Mouse (Mus musculus): Measurements from ENCODE around the gene Trio. TPM values are rescaled to one million over a fixed set of nuclear protein-coding genes. Genes with fewer than 3 reads are reported as not detected.
"Not testable (repeated sequence)": the region's sequence is repeated elsewhere in the genome, so short reads cannot be mapped to it uniquely, and the experiment has no call there.

The Trio gene
- polyA plus RNA-seq, 1 experiment from 2014 or later: 45.4 TPM

DNA sequence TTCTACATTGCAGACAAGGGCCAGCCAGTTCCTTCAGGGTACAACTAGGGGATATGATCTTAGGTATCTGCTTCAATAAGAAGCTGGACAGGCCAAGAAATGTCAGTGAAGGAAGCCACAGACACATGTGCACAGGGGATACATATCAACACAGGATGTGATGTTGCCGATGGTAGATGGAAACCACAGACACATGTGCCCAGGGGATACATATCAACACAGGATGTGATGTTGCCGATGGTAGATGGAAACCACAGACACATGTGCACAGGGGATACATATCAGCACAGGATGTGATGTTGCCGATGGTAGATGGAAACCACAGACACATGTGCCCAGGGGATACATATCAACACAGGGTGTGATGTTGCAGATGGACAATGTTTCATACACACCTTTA is 197.8 kb downstream of the Trio start:
- not testable (repeated sequence) for H3K27me3 ChIP-seq (ENCODE audit: control insufficient read depth, insufficient read depth, low read length); H3K4me2 ChIP-seq (ENCODE audit: low read depth, low read length); H3K9ac ChIP-seq (replicated peaks; ENCODE audit: low read length); H3K4me1 ChIP-seq (ENCODE audit: control insufficient read depth, insufficient read depth, low read length); H3K9me3 ChIP-seq (replicated peaks; ENCODE audit: control insufficient read depth, low read length); DNase-seq (ENCODE audit: low spot score); ATAC-seq (replicated peaks; ENCODE audit: insufficient number of reproducible peaks, low FRiP score, low TSS enrichment, low read depth); H3K4me3 ChIP-seq (ENCODE audit: low read depth, low read length); H3K36me3 ChIP-seq (replicated peaks; ENCODE audit: control insufficient read depth, insufficient read depth, low read depth, low read length); H3K27ac ChIP-seq (replicated peaks; ENCODE audit: low read depth, low read length)
- 83% methylated on average over 3 of the region's 3 CpGs for WGBS

DNA sequence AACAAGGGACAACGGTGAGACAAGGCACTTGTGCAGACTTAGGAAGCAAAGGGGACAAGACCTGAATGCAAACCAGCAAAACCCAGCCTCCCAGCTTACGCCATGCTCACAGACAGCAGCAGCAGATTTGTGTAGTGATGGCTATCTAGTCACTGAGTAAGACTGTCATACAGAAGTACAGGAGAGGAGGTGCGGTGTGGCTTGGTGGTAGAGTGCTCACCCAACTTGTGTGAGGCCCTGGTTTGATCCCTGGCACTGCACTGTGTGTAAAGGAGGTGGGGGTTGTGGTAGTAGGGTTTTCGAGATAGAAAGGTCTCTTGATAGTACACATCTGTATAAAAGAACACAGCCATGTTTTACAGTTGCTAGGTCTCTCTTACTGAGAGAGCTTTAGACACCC is 198.8 kb downstream of the Trio start:
- H3K9me3 ChIP-seq (replicated peaks; ENCODE audit: control insufficient read depth, low read length): no peaks in the 10 kb centered on the region
- 90% methylated on average over 4 of the region's 4 CpGs for WGBS
- H3K4me2 ChIP-seq (ENCODE audit: low read depth, low read length): no peak overlapping the region
- H3K4me3 ChIP-seq (ENCODE audit: low read depth, low read length): no peak overlapping the region
- no peaks in the 10 kb centered on the region for H3K27me3 ChIP-seq (ENCODE audit: control insufficient read depth, insufficient read depth, low read length)
- ATAC-seq (replicated peaks; ENCODE audit: insufficient number of reproducible peaks, low FRiP score, low TSS enrichment, low read depth) (no peak), DNase-seq (ENCODE audit: low spot score) (no peak)
- H3K27ac ChIP-seq (replicated peaks; ENCODE audit: low read depth, low read length): no peak overlapping the region
- no peak overlapping the region for H3K9ac ChIP-seq (replicated peaks; ENCODE audit: low read length)
- peaks cover 9% of the 10 kb centered on the region for H3K36me3 ChIP-seq (replicated peaks; ENCODE audit: control insufficient read depth, insufficient read depth, low read depth, low read length)
- H3K4me1 ChIP-seq (ENCODE audit: control insufficient read depth, insufficient read depth, low read length): no peaks in the 10 kb centered on the region

DNA sequence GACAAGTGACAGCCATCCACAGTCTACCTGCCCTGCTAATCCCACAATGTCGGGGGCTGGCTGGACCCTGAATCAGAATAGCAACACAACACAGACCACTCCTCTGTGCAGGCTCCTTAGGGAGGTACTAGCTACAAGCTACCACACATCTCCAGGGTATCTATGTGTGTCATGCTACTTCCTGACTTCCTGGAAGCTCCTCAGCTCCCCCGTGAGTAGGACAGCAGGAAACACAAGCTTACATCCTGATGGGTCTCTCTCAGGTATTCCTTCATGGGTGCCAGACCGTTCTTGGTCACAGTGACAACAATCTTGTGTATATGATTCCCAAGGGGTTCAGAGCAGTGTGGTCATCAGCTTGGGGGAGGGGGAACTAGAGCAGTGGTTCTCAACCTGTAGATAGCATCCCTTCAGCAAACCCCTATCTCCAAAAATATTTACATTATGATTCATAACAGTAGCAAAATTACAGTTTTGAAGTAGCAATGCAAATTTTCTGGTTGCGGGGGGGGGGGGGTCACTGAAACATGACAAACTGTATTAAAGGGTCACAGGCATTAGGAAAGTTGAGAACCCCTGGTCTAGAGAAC is 199.5 kb downstream of the Trio start:
- ATAC-seq (replicated peaks; ENCODE audit: insufficient number of reproducible peaks, low FRiP score, low TSS enrichment, low read depth): no peak

DNA sequence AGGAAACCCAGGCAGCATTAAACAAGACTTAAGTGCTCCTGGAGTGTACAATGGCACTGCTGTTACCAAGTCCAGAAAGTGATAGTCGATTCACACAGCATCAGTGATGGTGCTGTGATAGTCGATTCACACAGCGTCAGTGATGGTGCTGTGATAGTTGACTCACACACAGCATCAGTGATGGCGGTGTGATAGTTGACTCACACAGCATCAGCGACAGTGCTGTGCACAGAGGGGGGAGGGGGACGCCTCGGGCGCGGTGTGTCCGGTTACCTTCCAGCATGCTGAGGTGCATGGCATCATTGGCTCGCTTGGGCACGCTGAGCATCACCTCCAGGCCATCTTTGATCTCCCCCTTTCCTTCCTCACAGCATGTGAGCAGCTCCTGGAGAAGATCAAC is 200.3 kb downstream of the Trio start:
- no peak for ATAC-seq (replicated peaks; ENCODE audit: insufficient number of reproducible peaks, low FRiP score, low TSS enrichment, low read depth)
- H3K4me2 ChIP-seq (ENCODE audit: low read depth, low read length): no peak overlapping the region
- no peak overlapping the region for H3K9ac ChIP-seq (replicated peaks; ENCODE audit: low read length)
- H3K9me3 ChIP-seq (replicated peaks; ENCODE audit: control insufficient read depth, low read length): no peaks in the 10 kb centered on the region
- WGBS: 95% methylated on average over 12 of the region's 12 CpGs
- H3K4me3 ChIP-seq (ENCODE audit: low read depth, low read length): no peak overlapping the region
- no peaks in the 10 kb centered on the region for H3K4me1 ChIP-seq (ENCODE audit: control insufficient read depth, insufficient read depth, low read length)
- peaks cover 9% of the 10 kb centered on the region for H3K36me3 ChIP-seq (replicated peaks; ENCODE audit: control insufficient read depth, insufficient read depth, low read depth, low read length)
- no peak for DNase-seq (ENCODE audit: low spot score)
- no peak overlapping the region for H3K27ac ChIP-seq (replicated peaks; ENCODE audit: low read depth, low read length)
- H3K27me3 ChIP-seq (ENCODE audit: control insufficient read depth, insufficient read depth, low read length): no peaks in the 10 kb centered on the region

More for the DNA sequence above, 199.5 kb downstream of the Trio start:
- Histone ChIP-seq H3K27me3 (ENCODE audit: control insufficient read depth, insufficient read depth, low read length) (no peaks in the 10 kb centered on the region), H3K4me1 (ENCODE audit: control insufficient read depth, insufficient read depth, low read length) (no peaks in the 10 kb centered on the region), H3K9ac (replicated peaks; ENCODE audit: low read length) (no peak overlapping the region), H3K27ac (replicated peaks; ENCODE audit: low read depth, low read length) (no peak overlapping the region), H3K9me3 (replicated peaks; ENCODE audit: control insufficient read depth, low read length) (no peaks in the 10 kb centered on the region), H3K4me2 (ENCODE audit: low read depth, low read length) (no peak overlapping the region), H3K36me3 (replicated peaks; ENCODE audit: control insufficient read depth, insufficient read depth, low read depth, low read length) (peaks cover 9% of the 10 kb centered on the region), H3K4me3 (ENCODE audit: low read depth, low read length) (no peak overlapping the region)
- WGBS: 87% methylated on average over 4 of the region's 4 CpGs
- no peak for DNase-seq (ENCODE audit: low spot score)

DNA sequence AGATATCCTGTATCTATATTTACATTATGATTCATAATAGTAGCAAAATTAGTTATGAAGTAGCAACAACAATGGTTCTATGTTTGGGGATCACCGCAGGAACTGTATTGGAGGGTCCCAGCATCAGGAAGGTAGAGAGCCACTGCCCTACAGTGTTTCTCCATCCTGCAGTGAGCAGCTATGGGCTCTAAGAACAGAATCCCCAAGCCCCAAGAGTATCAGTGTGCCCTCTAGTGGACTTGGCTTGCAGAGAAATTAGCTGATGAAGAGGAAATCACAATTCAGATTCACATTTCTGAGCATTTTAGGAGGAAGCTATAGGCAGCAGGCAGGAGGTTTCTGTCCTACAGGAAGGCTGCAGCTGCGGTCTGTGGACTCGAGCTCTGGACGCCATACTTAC is 202.1 kb downstream of the Trio start:
- no peak for ATAC-seq (replicated peaks; ENCODE audit: insufficient number of reproducible peaks, low FRiP score, low TSS enrichment, low read depth)

DNA sequence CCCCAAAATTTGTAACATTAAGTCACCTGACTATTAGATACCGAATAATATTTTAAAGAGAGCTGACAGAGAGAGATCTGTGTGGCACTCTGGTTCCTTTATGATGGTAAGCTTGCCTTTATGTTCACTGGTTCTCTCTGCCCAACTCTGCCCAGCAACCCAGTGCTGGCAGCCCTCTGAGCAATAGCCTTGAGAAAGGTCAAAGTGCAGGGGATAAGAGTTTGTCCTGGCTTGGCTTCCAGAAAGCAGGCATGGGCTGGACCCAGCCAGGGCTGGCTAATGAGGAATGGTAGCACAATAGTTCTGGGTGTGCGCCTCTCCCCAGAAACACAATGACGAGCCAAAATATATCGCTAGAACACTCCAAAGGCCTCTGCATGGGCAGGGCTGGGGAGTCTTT is 203.2 kb downstream of the Trio start:
- Histone ChIP-seq H3K27ac (replicated peaks; ENCODE audit: low read depth, low read length) (no peak overlapping the region), H3K4me3 (ENCODE audit: low read depth, low read length) (no peak overlapping the region), H3K36me3 (replicated peaks; ENCODE audit: control insufficient read depth, insufficient read depth, low read depth, low read length) (peaks cover 9% of the 10 kb centered on the region), H3K4me2 (ENCODE audit: low read depth, low read length) (no peak overlapping the region), H3K27me3 (ENCODE audit: control insufficient read depth, insufficient read depth, low read length) (no peaks in the 10 kb centered on the region), H3K9ac (replicated peaks; ENCODE audit: low read length) (no peak overlapping the region), H3K4me1 (ENCODE audit: control insufficient read depth, insufficient read depth, low read length) (no peaks in the 10 kb centered on the region), H3K9me3 (replicated peaks; ENCODE audit: control insufficient read depth, low read length) (no peaks in the 10 kb centered on the region)
- ATAC-seq (replicated peaks; ENCODE audit: insufficient number of reproducible peaks, low FRiP score, low TSS enrichment, low read depth): no peak
- no peak for DNase-seq (ENCODE audit: low spot score)
- WGBS: 92% methylated on average over 4 of the region's 4 CpGs

More for the DNA sequence above, 202.1 kb downstream of the Trio start:
- Histone ChIP-seq H3K27me3 (ENCODE audit: control insufficient read depth, insufficient read depth, low read length) (no peaks in the 10 kb centered on the region), H3K27ac (replicated peaks; ENCODE audit: low read depth, low read length) (no peak overlapping the region), H3K9ac (replicated peaks; ENCODE audit: low read length) (no peak overlapping the region), H3K4me3 (ENCODE audit: low read depth, low read length) (no peak overlapping the region), H3K4me1 (ENCODE audit: control insufficient read depth, insufficient read depth, low read length) (no peaks in the 10 kb centered on the region), H3K36me3 (replicated peaks; ENCODE audit: control insufficient read depth, insufficient read depth, low read depth, low read length) (peaks cover 9% of the 10 kb centered on the region), H3K9me3 (replicated peaks; ENCODE audit: control insufficient read depth, low read length) (no peaks in the 10 kb centered on the region), H3K4me2 (ENCODE audit: low read depth, low read length) (no peak overlapping the region)
- peak; percentile 77 for DNase-seq (ENCODE audit: low spot score)
- whole genome bisulfite sequencing: 81% methylated on average over 4 of the region's 4 CpGs

DNA sequence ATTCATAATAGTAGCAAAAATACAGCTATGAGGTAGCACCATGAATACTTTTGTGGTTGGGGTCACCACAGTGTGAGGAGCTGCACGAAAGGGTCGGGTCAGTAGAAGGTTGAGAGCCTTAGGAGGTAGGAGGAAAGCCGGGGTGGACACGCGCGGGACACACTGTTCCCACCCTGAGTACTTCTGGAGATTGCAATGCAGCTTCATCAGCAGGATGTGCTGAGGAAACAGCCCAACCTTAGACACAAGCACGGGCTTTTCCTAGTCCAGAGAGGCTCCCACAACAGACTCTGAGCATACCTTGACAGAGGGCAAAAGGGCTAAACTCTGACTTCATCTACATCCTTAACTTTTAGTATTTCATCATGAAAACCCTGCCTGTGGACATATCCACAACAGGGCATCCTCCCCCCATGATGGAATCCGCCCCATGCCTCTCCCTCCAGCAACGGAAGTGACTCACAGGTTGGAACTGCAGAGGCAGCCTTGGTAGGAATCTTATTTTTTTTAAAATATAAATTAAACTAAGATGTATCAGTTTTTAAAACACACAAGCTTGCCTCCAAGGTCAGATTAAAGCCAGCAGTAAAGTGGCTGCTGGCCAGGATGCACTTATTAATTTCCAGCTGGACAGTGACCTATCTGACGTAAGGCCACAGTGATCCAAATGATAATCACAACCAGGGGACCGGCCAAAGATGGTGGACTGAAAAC is 203.8 kb downstream of the Trio start:
- WGBS: 89% methylated on average over 11 of the region's 11 CpGs
- Histone ChIP-seq H3K36me3 (replicated peaks; ENCODE audit: control insufficient read depth, insufficient read depth, low read depth, low read length) (peaks cover 8% of the 10 kb centered on the region), H3K4me2 (ENCODE audit: low read depth, low read length) (no peak overlapping the region), H3K4me3 (ENCODE audit: low read depth, low read length) (no peak overlapping the region), H3K27ac (replicated peaks; ENCODE audit: low read depth, low read length) (no peak overlapping the region), H3K4me1 (ENCODE audit: control insufficient read depth, insufficient read depth, low read length) (no peaks in the 10 kb centered on the region), H3K9ac (replicated peaks; ENCODE audit: low read length) (no peak overlapping the region), H3K9me3 (replicated peaks; ENCODE audit: control insufficient read depth, low read length) (no peaks in the 10 kb centered on the region), H3K27me3 (ENCODE audit: control insufficient read depth, insufficient read depth, low read length) (no peaks in the 10 kb centered on the region)
- DNase-seq (ENCODE audit: low spot score) (no peak), ATAC-seq (replicated peaks; ENCODE audit: insufficient number of reproducible peaks, low FRiP score, low TSS enrichment, low read depth) (no peak)

DNA sequence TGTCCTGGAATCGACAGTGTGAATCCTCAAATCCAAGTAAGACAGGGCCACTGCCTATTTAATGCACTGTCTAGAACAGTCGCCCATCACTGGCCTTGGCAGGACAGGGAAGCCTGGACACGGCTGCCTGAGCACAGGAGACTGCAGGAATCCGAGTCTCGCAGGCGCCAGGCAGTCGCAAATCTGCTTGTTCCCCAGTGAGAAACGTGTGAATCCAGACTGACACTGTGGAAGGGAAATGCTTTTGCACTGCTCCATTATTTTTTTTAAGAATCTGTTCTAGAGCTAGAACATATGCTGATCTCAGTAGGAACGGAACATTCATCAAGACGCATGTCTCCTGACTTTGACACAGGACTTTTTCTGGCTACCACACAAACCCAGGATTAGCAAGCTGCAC is 208.6 kb downstream of the Trio start:
- Histone ChIP-seq H3K27me3 (ENCODE audit: control insufficient read depth, insufficient read depth, low read length) (no peaks in the 10 kb centered on the region), H3K9ac (replicated peaks; ENCODE audit: low read length) (no peak overlapping the region), H3K27ac (replicated peaks; ENCODE audit: low read depth, low read length) (no peak overlapping the region), H3K4me3 (ENCODE audit: low read depth, low read length) (no peak overlapping the region), H3K9me3 (replicated peaks; ENCODE audit: control insufficient read depth, low read length) (no peaks in the 10 kb centered on the region), H3K4me2 (ENCODE audit: low read depth, low read length) (no peak overlapping the region), H3K36me3 (replicated peaks; ENCODE audit: control insufficient read depth, insufficient read depth, low read depth, low read length) (peaks cover 3% of the 10 kb centered on the region), H3K4me1 (ENCODE audit: control insufficient read depth, insufficient read depth, low read length) (no peaks in the 10 kb centered on the region)
- ATAC-seq (replicated peaks; ENCODE audit: insufficient number of reproducible peaks, low FRiP score, low TSS enrichment, low read depth) (no peak), DNase-seq (ENCODE audit: low spot score) (no peak)
- 86% methylated on average over 10 of the region's 10 CpGs for WGBS
